Mouse (Mus musculus): ENCODE measurements at regions not wholly inside any gene's neighbourhood (a gene's known extent, or its start where the extent isn't known, plus 50 kb on each side); places are given as distances from the start of the nearest gene placed in this dataset.

DNA sequence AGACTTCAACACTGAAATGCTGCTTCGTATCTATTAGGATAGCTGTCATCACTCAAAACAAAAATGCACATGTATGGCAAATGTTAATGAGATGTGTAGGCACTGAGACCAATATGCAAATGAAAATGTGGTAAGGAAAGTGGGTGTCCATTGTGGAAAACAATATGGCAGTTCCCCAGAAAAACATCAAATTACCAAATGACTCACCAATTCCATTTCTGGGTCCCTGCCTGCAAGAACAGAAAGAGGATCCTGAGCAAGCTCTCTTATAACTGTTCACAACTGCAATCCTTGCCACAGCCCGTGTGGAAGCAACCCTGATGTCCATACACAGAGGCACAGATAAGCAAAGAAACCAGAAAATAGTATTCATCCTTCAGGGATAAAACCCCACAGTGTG, 442.0 kb downstream of the Defb40 start:
- Histone ChIP-seq H3K4me1 (replicated peaks) (no peaks in the 10 kb centered on the region), H3K27ac (no peak overlapping the region), H3K9ac (no peak overlapping the region), H3K4me2 (no peak overlapping the region), H3K27me3 (no peaks in the 10 kb centered on the region), H3K36me3 (no peaks in the 10 kb centered on the region), H3K4me3 (replicated peaks) (no peak overlapping the region), H3K9me3 (replicated peaks) (no peaks in the 10 kb centered on the region)
- DNase-seq = no peak
- no peak for ATAC-seq (ENCODE audit: low read depth)
- 44% methylated on average over 2 of the region's 2 CpGs for WGBS (ENCODE audit: insufficient replicate concordance)

DNA sequence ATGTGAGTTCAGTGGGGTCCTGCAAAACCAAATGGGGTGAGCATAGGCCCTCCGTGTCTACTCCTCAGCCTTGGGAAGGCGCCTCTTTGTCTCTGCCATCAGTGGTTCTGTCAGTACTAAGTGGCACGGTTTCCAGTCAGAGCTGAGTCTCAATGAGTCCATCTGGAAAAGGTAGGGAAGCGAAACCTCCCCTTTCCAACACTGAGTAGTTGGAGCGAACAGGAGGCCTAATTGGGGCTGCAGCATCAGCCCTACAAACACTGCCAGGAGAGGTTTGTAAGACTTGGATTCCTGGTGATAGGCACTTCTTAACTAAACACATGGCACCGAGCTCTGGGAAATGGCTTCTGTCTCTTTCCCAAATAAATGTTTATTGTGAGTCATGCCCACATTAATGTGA, 449.9 kb downstream of the Defb40 start:
- 67% methylated on average over 6 of the region's 6 CpGs for WGBS (ENCODE audit: insufficient replicate concordance)
- ATAC-seq (ENCODE audit: low read depth) = no peak
- H3K9ac ChIP-seq = no peak overlapping the region
- no peak overlapping the region for H3K27ac ChIP-seq
- no peaks in the 10 kb centered on the region for H3K27me3 ChIP-seq
- no peak overlapping the region for H3K4me2 ChIP-seq
- H3K4me3 ChIP-seq (replicated peaks) = no peak overlapping the region
- no peak for DNase-seq
- no peaks in the 10 kb centered on the region for H3K4me1 ChIP-seq (replicated peaks)
- H3K36me3 ChIP-seq = no peaks in the 10 kb centered on the region
- H3K9me3 ChIP-seq (replicated peaks) = no peaks in the 10 kb centered on the region

DNA sequence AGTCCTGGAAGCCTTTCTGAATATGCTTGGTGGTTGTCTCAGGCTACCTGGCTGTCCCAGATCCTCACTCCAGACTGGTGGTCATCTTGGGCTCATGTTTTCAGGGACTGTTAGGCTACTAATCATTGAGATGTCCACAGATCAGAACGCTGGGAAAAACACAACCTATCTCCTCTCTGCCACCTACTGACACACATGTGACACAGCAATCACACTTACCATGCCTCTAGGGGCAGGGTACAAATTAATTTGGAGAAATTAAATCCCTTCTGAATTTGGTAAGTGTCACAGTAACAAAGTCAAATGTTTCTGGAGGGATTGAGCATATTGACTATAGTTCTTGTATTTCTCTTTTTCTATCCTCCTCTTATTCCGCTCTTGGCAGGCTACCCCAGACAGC, 465.6 kb downstream of the Defb40 start:
- H3K27ac ChIP-seq = no peak overlapping the region

DNA sequence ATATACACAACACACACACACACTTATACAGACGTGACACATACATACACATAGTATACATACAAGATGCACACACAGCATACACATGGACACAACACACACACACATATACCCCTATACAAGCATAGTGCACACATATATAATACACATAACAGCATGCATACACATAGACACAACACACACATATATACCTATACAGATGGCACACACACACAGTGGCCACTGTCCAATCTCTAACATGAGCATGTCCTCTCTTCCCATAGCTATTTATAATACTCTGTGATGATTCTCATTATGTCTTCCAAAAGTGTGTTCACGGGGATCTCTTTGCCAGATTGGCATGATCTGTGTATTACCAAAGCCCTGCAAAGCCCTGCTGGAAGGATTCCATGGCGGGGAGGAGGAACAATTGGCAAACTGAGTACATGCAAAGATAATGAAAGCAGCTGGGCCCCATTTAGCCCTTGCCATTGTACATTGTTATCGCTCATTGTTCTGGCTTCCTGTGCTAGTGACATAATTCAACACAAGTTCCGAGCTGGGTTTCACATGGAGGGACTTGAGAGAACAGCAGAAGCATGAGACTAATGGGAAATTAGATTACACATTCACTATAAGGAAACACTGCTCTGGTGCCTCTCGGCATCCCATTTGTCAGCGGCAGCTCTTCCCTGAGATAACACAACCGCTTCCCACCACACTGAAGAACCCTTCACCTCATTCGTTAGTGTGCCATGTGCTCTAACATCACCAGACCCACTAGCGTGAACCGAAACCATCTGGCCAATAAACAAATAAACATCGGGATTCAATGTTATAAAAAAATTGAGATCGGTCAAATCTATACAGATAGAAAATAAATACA, 471.7 kb downstream of the Defb40 start:
- no peaks in the 10 kb centered on the region for H3K9me3 ChIP-seq (replicated peaks)
- no peak overlapping the region for H3K9ac ChIP-seq
- WGBS (ENCODE audit: insufficient replicate concordance) = 53% methylated on average over 13 of the region's 13 CpGs
- no peak overlapping the region for H3K27ac ChIP-seq
- no peaks in the 10 kb centered on the region for H3K27me3 ChIP-seq
- no peaks in the 10 kb centered on the region for H3K36me3 ChIP-seq
- H3K4me2 ChIP-seq = no peak overlapping the region
- no peak for ATAC-seq (ENCODE audit: low read depth)
- no peak for DNase-seq
- H3K4me3 ChIP-seq (replicated peaks) = no peak overlapping the region
- H3K4me1 ChIP-seq (replicated peaks) = no peaks in the 10 kb centered on the region

More for the DNA sequence above, 465.6 kb downstream of the Defb40 start:
- ATAC-seq (ENCODE audit: low read depth) = no peak
- DNase-seq = no peak
- no peaks in the 10 kb centered on the region for H3K9me3 ChIP-seq (replicated peaks)
- H3K4me2 ChIP-seq = no peak overlapping the region
- H3K36me3 ChIP-seq = no peaks in the 10 kb centered on the region
- H3K9ac ChIP-seq = no peak overlapping the region
- H3K27me3 ChIP-seq = no peaks in the 10 kb centered on the region
- H3K4me1 ChIP-seq (replicated peaks) = no peaks in the 10 kb centered on the region
- H3K4me3 ChIP-seq (replicated peaks) = no peak overlapping the region
- WGBS (ENCODE audit: insufficient replicate concordance) = 42% methylated on average over 2 of the region's 2 CpGs

DNA sequence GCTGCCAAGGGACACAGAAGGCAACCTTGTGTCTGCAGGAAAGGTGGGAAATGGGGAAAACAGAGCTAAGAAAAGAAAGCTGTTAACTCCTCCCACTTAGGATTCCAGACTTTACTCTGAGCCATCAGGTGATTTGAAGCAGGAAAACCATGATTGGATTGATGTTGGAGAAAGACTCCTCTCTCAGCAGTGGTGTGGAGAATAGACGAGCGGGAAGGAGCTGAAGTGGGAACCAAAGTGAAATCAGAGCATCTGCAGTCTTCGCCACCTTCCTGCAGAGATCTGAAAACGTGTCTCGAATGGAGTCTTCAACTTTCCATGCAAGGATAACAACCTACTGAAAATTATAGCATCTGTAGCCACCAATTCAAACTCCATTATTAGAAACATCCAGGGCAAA, 487.4 kb downstream of the Defb40 start:
- no peak for ATAC-seq (ENCODE audit: low read depth)
- Histone ChIP-seq H3K27ac (no peak overlapping the region), H3K4me2 (no peak overlapping the region), H3K36me3 (no peaks in the 10 kb centered on the region), H3K9me3 (replicated peaks) (no peaks in the 10 kb centered on the region), H3K4me1 (replicated peaks) (no peaks in the 10 kb centered on the region), H3K27me3 (no peaks in the 10 kb centered on the region), H3K4me3 (replicated peaks) (no peak overlapping the region), H3K9ac (no peak overlapping the region)
- WGBS (ENCODE audit: insufficient replicate concordance) = 58% methylated on average over 5 of the region's 5 CpGs
- DNase-seq = no peak

DNA sequence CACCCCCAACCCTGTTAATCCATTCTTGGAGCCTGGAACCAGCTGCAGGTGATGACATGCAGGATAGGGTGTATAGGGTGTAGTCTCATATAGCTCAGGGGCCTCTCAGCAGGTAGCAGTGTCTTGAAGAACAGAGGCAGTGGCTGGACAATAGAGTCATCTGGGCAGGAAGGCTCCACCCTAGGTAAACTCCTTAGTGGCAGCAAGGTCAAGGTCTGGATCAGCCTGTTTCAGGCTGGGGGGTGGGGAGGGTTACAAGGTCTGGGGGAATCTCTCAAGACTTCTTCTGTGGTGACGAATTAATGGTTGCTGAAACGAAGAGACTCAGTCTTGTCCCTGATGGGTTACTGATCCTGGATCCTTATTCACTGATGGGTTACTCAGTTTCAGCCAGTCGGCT, 498.0 kb downstream of the Defb40 start:
- ATAC-seq (ENCODE audit: low read depth) = no peak
- Histone ChIP-seq H3K9me3 (replicated peaks) (no peaks in the 10 kb centered on the region), H3K27ac (no peak overlapping the region), H3K4me1 (replicated peaks) (no peaks in the 10 kb centered on the region), H3K4me2 (no peak overlapping the region), H3K27me3 (no peaks in the 10 kb centered on the region), H3K36me3 (no peaks in the 10 kb centered on the region), H3K9ac (no peak overlapping the region), H3K4me3 (replicated peaks) (no peak overlapping the region)
- WGBS (ENCODE audit: insufficient replicate concordance) = 76% methylated on average over 3 of the region's 3 CpGs
- DNase-seq = no peak

DNA sequence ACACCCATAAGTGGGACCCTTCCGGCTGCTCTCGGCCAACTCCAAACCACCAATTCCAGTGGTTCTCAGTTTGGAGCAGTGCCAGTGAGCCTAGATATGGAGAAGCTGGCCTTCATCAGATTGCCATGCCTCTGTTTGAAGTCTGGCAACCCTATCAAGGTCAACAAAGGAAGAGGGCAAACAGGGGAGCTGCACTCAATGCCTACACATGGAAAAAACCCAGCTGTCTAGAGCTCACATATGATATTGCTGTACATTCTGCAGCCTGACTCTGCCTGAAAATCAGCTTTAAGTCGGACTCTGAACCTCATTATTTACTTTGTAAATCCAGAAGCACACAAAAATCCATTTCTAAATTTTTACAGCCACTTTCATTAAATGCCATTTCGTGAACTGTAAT, 499.9 kb downstream of the Defb40 start:
- DNase-seq (no peak), ATAC-seq (ENCODE audit: low read depth) (no peak)
- Histone ChIP-seq H3K4me2 (no peak overlapping the region), H3K27me3 (no peaks in the 10 kb centered on the region), H3K27ac (no peak overlapping the region), H3K4me3 (replicated peaks) (no peak overlapping the region), H3K4me1 (replicated peaks) (no peaks in the 10 kb centered on the region), H3K9me3 (replicated peaks) (no peaks in the 10 kb centered on the region), H3K36me3 (no peaks in the 10 kb centered on the region), H3K9ac (no peak overlapping the region)
- 60% methylated on average over 4 of the region's 4 CpGs for WGBS (ENCODE audit: insufficient replicate concordance)

DNA sequence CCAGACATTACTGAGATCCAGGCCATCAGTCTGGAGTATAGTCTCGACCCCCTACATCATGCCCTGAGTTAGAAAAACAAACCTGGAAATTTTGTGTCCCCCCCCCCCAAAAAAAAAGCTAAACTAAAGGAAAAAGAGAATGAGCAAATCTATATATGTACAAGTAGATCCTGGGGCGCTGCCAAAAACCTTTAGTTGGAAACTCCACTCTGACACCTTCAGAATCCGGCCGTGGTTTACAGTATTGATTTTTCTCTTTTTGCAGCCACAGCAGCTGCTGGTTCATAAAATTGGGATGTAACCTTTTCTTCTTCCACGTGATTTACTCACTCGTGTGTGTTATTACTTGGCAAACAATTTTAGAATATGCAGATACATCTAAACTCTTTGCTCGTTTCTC, 510.5 kb downstream of the Defb40 start:
- H3K36me3 ChIP-seq = no peaks in the 10 kb centered on the region
- ATAC-seq (ENCODE audit: low read depth) = no peak
- no peaks in the 10 kb centered on the region for H3K27me3 ChIP-seq
- DNase-seq = no peak
- no peak overlapping the region for H3K4me3 ChIP-seq (replicated peaks)
- no peak overlapping the region for H3K4me2 ChIP-seq
- H3K9ac ChIP-seq = no peak overlapping the region
- H3K9me3 ChIP-seq (replicated peaks) = no peaks in the 10 kb centered on the region
- no peaks in the 10 kb centered on the region for H3K4me1 ChIP-seq (replicated peaks)
- WGBS (ENCODE audit: insufficient replicate concordance) = 55% methylated on average over 7 of the region's 7 CpGs
- no peak overlapping the region for H3K27ac ChIP-seq

DNA sequence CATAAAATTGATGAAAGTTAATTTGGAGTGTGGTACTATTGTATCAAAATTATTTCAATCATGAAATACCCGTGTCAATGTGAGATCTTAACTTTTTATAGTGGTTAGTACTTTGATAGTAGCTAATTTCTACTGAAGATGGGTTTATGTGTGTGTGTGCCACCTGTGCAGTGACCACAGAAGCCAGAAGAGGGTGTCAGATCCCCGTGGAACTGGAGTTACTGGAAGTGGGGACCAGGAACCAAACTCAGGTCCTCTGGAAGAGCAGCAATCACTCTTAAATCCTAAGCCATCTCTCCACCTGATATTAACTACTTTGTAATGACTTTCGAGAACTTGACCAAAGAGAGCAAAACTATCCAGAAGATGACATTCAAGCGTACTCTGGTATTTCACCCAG, 517.4 kb downstream of the Defb40 start:
- Histone ChIP-seq H3K36me3 (no peaks in the 10 kb centered on the region), H3K27me3 (no peaks in the 10 kb centered on the region), H3K27ac (no peak overlapping the region), H3K4me2 (no peak overlapping the region), H3K4me3 (replicated peaks) (no peak overlapping the region), H3K4me1 (replicated peaks) (no peaks in the 10 kb centered on the region), H3K9ac (no peak overlapping the region), H3K9me3 (replicated peaks) (no peaks in the 10 kb centered on the region)
- 49% methylated on average over 4 of the region's 4 CpGs for WGBS (ENCODE audit: insufficient replicate concordance)
- no peak for DNase-seq
- ATAC-seq (ENCODE audit: low read depth) = no peak

DNA sequence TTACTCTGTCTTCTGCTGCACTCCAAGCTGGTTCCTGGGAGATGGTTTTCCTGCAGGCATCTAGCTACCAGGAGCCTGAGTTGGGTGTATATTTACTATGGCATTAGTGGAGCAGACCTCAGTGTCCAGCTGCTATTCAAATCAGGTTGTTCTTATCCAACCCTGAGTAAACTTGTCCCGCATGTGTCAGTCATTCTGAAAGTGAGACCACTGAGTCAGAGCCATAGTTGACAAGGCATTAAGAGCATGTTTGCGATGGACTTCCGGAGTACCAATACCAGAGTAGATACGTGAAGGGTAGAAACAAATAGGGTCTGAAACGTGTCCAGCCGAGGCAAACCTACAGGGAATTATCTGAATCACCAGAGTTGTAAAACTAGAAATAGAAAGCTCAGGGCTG, 520.6 kb downstream of the Defb40 start:
- Histone ChIP-seq H3K4me1 (replicated peaks) (no peaks in the 10 kb centered on the region), H3K4me2 (no peak overlapping the region), H3K27ac (no peak overlapping the region), H3K4me3 (replicated peaks) (no peak overlapping the region), H3K27me3 (no peaks in the 10 kb centered on the region), H3K36me3 (no peaks in the 10 kb centered on the region), H3K9me3 (replicated peaks) (no peaks in the 10 kb centered on the region), H3K9ac (no peak overlapping the region)
- 69% methylated on average over 6 of the region's 6 CpGs for WGBS (ENCODE audit: insufficient replicate concordance)
- ATAC-seq (ENCODE audit: low read depth) (no peak), DNase-seq (no peak)

DNA sequence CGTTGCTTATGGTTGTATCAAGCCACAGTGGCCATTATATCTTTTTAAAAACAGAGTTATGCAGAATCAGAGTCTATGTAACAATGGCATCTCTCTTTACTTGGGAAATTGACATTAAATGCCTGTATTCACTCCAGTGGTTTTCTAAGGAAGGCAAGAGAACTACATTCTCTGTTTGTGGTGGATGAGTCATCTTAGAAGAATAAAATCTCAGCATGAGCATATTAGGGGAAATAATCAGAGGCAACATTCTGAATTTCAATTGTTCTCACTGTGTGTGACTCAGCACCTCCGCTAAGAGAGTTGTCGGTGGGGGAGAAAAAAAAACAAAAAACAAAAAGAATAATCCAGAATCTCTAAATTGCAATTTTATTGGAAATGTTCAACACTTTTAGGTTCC, 529.0 kb downstream of the Defb40 start:
- Histone ChIP-seq H3K4me2 (no peak overlapping the region), H3K9ac (no peak overlapping the region), H3K36me3 (no peaks in the 10 kb centered on the region), H3K4me1 (replicated peaks) (no peaks in the 10 kb centered on the region), H3K9me3 (replicated peaks) (no peaks in the 10 kb centered on the region), H3K27me3 (no peaks in the 10 kb centered on the region), H3K4me3 (replicated peaks) (no peak overlapping the region), H3K27ac (no peak overlapping the region)
- DNase-seq (no peak), ATAC-seq (ENCODE audit: low read depth) (no peak)
- WGBS (ENCODE audit: insufficient replicate concordance) = 64% methylated on average over 3 of the region's 3 CpGs

DNA sequence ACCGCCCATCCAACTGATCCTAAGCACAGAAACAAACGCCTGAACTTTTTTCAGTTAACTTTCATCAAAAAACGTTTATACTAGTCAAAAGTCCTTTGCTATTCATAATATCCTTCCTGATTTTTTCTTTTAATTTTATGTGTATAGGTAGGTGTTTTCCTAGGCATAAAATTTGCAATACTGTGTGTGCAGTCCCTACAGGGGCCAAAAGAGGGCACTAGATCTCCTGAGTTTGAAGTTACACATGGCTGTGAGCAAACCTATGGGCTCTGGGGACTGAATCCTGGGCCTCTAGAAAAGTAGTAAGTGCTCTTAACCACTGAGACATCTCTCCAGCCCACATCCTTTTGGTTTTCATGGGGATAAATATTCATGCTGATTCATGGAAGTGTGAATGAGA, 535.8 kb downstream of the Defb40 start:
- Histone ChIP-seq H3K9ac (no peak overlapping the region), H3K4me2 (no peak overlapping the region), H3K36me3 (no peaks in the 10 kb centered on the region), H3K9me3 (replicated peaks) (no peaks in the 10 kb centered on the region), H3K27ac (no peak overlapping the region), H3K4me3 (replicated peaks) (no peak overlapping the region), H3K4me1 (replicated peaks) (no peaks in the 10 kb centered on the region), H3K27me3 (no peaks in the 10 kb centered on the region)
- DNase-seq (no peak), ATAC-seq (ENCODE audit: low read depth) (no peak)
- WGBS (ENCODE audit: insufficient replicate concordance) = 53% methylated on average over 3 of the region's 3 CpGs

All from liver, embryonic 13.5 days (tissue).